Mouse (Mus musculus): ENCODE measurements around the gene Zfp580. TPM values are rescaled to one million over a fixed set of nuclear protein-coding genes. Genes with fewer than 3 reads are reported as not detected.

The Zfp580 gene
- total and polyA plus RNA-seq, 3 experiments, result 0.44 to 2.8 (median 1.1) TPM

- Histone ChIP-seq H3K9me3 (replicated peaks) (no peaks in the 10 kb centered on the region), H3K4me1 (ENCODE audit: insufficient read depth, low read depth, low read length) (peaks cover 70% of the 10 kb centered on the region), H3K36me3 (replicated peaks) (peaks cover 99% of the 10 kb centered on the region), H3K4me3 (ENCODE audit: low read depth, low read length) (no peak overlapping the region; the same call in 1 of the 2 replicates), H3K27me3 (ENCODE audit: insufficient read depth, low read length) (no peaks in the 10 kb centered on the region)
- no peak for TF ChIP-seq TAL1 (conservative IDR thresholded peaks at IDR 0.05; ENCODE audit: low read depth, low read length)
- no peak for TF ChIP-seq GATA2 (IDR thresholded peaks at IDR 0.05; ENCODE audit: borderline replicate concordance, low read depth, low read length)
- no peak for TF ChIP-seq POLR2AphosphoS5 (IDR thresholded peaks at IDR 0.05; ENCODE audit: insufficient replicate concordance, low read depth, low read length)
- TF ChIP-seq GATA1 (IDR thresholded peaks at IDR 0.05; ENCODE audit: borderline replicate concordance, low read length), result no peak
- TF ChIP-seq CTCF (IDR thresholded peaks at IDR 0.05; ENCODE audit: low read depth, low read length), result no peak
- ATAC-seq (ENCODE audit: extremely low read depth, insufficient number of reproducible peaks, low FRiP score, poor library complexity, severe bottlenecking) (no peak), DNase-seq (ENCODE audit: low spot score) (no peak)
These were observed 38.5 kb downstream of the Zfp580 start for GRCm38 (mm10) chr7:5089853-5090252.

- peaks cover 66% of the 10 kb centered on the region for H3K4me1 ChIP-seq (ENCODE audit: insufficient read depth, low read depth, low read length)
- H3K36me3 ChIP-seq (replicated peaks), result peaks cover 99% of the 10 kb centered on the region
- ATAC-seq (ENCODE audit: extremely low read depth, insufficient number of reproducible peaks, low FRiP score, poor library complexity, severe bottlenecking) (no peak), DNase-seq (ENCODE audit: low spot score) (no peak)
- H3K27me3 ChIP-seq (ENCODE audit: insufficient read depth, low read length), result no peaks in the 10 kb centered on the region
- no peaks in the 10 kb centered on the region for H3K9me3 ChIP-seq (replicated peaks)
- TF ChIP-seq TAL1 (conservative IDR thresholded peaks at IDR 0.05; ENCODE audit: low read depth, low read length) (no peak), CTCF (IDR thresholded peaks at IDR 0.05; ENCODE audit: low read depth, low read length) (no peak), GATA2 (IDR thresholded peaks at IDR 0.05; ENCODE audit: borderline replicate concordance, low read depth, low read length) (no peak), POLR2AphosphoS5 (IDR thresholded peaks at IDR 0.05; ENCODE audit: insufficient replicate concordance, low read depth, low read length) (no peak), GATA1 (IDR thresholded peaks at IDR 0.05; ENCODE audit: borderline replicate concordance, low read length) (no peak)
- H3K4me3 ChIP-seq (ENCODE audit: low read depth, low read length), result no peak overlapping the region
These were observed 39.8 kb downstream of the Zfp580 start for GRCm38 (mm10) chr7:5091008-5091728.

GRCm38 (mm10) chr7:5092381-5092780 lies 41.0 kb downstream of the Zfp580 start:
- Histone ChIP-seq H3K9me3 (replicated peaks) (no peaks in the 10 kb centered on the region), H3K4me1 (ENCODE audit: insufficient read depth, low read depth, low read length) (peaks cover 65% of the 10 kb centered on the region), H3K4me3 (ENCODE audit: low read depth, low read length) (no peak overlapping the region), H3K36me3 (replicated peaks) (peaks cover 99% of the 10 kb centered on the region), H3K27me3 (ENCODE audit: insufficient read depth, low read length) (no peaks in the 10 kb centered on the region)
- no peak for TF ChIP-seq GATA1 (IDR thresholded peaks at IDR 0.05; ENCODE audit: borderline replicate concordance, low read length)
- no peak for TF ChIP-seq TAL1 (conservative IDR thresholded peaks at IDR 0.05; ENCODE audit: low read depth, low read length)
- no peak for TF ChIP-seq CTCF (IDR thresholded peaks at IDR 0.05; ENCODE audit: low read depth, low read length)
- no peak for TF ChIP-seq POLR2AphosphoS5 (IDR thresholded peaks at IDR 0.05; ENCODE audit: insufficient replicate concordance, low read depth, low read length)
- no peak for TF ChIP-seq GATA2 (IDR thresholded peaks at IDR 0.05; ENCODE audit: borderline replicate concordance, low read depth, low read length)
- ATAC-seq (ENCODE audit: extremely low read depth, insufficient number of reproducible peaks, low FRiP score, poor library complexity, severe bottlenecking) (no peak), DNase-seq (ENCODE audit: low spot score) (no peak)

GRCm38 (mm10) chr7:5092831-5093510 lies 41.6 kb downstream of the Zfp580 start:
- Histone ChIP-seq H3K9me3 (replicated peaks) (no peaks in the 10 kb centered on the region), H3K4me1 (ENCODE audit: insufficient read depth, low read depth, low read length) (peaks cover 65% of the 10 kb centered on the region), H3K36me3 (replicated peaks) (peaks cover 99% of the 10 kb centered on the region), H3K27me3 (ENCODE audit: insufficient read depth, low read length) (no peaks in the 10 kb centered on the region), H3K4me3 (ENCODE audit: low read depth, low read length) (no peak overlapping the region)
- no peak for TF ChIP-seq GATA2 (IDR thresholded peaks at IDR 0.05; ENCODE audit: borderline replicate concordance, low read depth, low read length)
- no peak for TF ChIP-seq POLR2AphosphoS5 (IDR thresholded peaks at IDR 0.05; ENCODE audit: insufficient replicate concordance, low read depth, low read length)
- TF ChIP-seq GATA1 (IDR thresholded peaks at IDR 0.05; ENCODE audit: borderline replicate concordance, low read length), result no peak
- no peak for TF ChIP-seq TAL1 (conservative IDR thresholded peaks at IDR 0.05; ENCODE audit: low read depth, low read length)
- no peak for TF ChIP-seq CTCF (IDR thresholded peaks at IDR 0.05; ENCODE audit: low read depth, low read length)
- DNase-seq (ENCODE audit: low spot score), result no peak
- no peak for ATAC-seq (ENCODE audit: extremely low read depth, insufficient number of reproducible peaks, low FRiP score, poor library complexity, severe bottlenecking)

GRCm38 (mm10) chr7:5098769-5099168 lies 47.4 kb downstream of the Zfp580 start:
- TF ChIP-seq POLR2AphosphoS5 (IDR thresholded peaks at IDR 0.05; ENCODE audit: insufficient replicate concordance, low read depth, low read length), result no peak
- no peak for TF ChIP-seq TAL1 (conservative IDR thresholded peaks at IDR 0.05; ENCODE audit: low read depth, low read length)
- no peak for TF ChIP-seq CTCF (IDR thresholded peaks at IDR 0.05; ENCODE audit: low read depth, low read length)
- no peak for TF ChIP-seq GATA1 (IDR thresholded peaks at IDR 0.05; ENCODE audit: borderline replicate concordance, low read length)
- no peak for TF ChIP-seq GATA2 (IDR thresholded peaks at IDR 0.05; ENCODE audit: borderline replicate concordance, low read depth, low read length)
- H3K27me3 ChIP-seq (ENCODE audit: insufficient read depth, low read length), result no peaks in the 10 kb centered on the region
- no peaks in the 10 kb centered on the region for H3K9me3 ChIP-seq (replicated peaks)
- peaks cover 66% of the 10 kb centered on the region for H3K4me1 ChIP-seq (ENCODE audit: insufficient read depth, low read depth, low read length)
- DNase-seq (ENCODE audit: low spot score) (no peak), ATAC-seq (ENCODE audit: extremely low read depth, insufficient number of reproducible peaks, low FRiP score, poor library complexity, severe bottlenecking) (no peak)
- no peak overlapping the region for H3K4me3 ChIP-seq (ENCODE audit: low read depth, low read length)
- H3K36me3 ChIP-seq (replicated peaks), result peaks cover 68% of the 10 kb centered on the region

GRCm38 (mm10) chr7:5099796-5100195 lies 48.5 kb downstream of the Zfp580 start:
- Histone ChIP-seq H3K4me3 (ENCODE audit: low read depth, low read length) (no peak overlapping the region), H3K9me3 (replicated peaks) (no peaks in the 10 kb centered on the region), H3K27me3 (ENCODE audit: insufficient read depth, low read length) (no peaks in the 10 kb centered on the region), H3K36me3 (replicated peaks) (peaks cover 57% of the 10 kb centered on the region), H3K4me1 (ENCODE audit: insufficient read depth, low read depth, low read length) (peaks cover 57% of the 10 kb centered on the region)
- DNase-seq (ENCODE audit: low spot score) (no peak), ATAC-seq (ENCODE audit: extremely low read depth, insufficient number of reproducible peaks, low FRiP score, poor library complexity, severe bottlenecking) (0 out of 2 replicates have a peak, but pooled peaks have one; percentile 24)
- TF ChIP-seq GATA2 (IDR thresholded peaks at IDR 0.05; ENCODE audit: borderline replicate concordance, low read depth, low read length) (no peak), TAL1 (conservative IDR thresholded peaks at IDR 0.05; ENCODE audit: low read depth, low read length) (no peak), POLR2AphosphoS5 (IDR thresholded peaks at IDR 0.05; ENCODE audit: insufficient replicate concordance, low read depth, low read length) (no peak), GATA1 (IDR thresholded peaks at IDR 0.05; ENCODE audit: borderline replicate concordance, low read length) (no peak), CTCF (IDR thresholded peaks at IDR 0.05; ENCODE audit: low read depth, low read length) (no peak)
